Mouse (Mus musculus) lung, embryonic 14.5 days (tissue): ENCODE results near the gene Tmem117. TPM values are rescaled to one million over a fixed set of nuclear protein-coding genes. Genes with fewer than 3 reads are reported as not detected.

Source experiments
- ATAC-seq: fragments of 200-750 bp; cut with Nextera tagmentation; 2 replicates; pipeline ENCODE4 v1.8.0; 2017; ENCODE audit warnings: mild to moderate bottlenecking, moderate TSS enrichment, moderate library complexity; ENCODE audit not compliant: insufficient read depth
- DNase-seq: peaks from one replicate; pipeline ENCODE4 v3.0.0-alpha.2; 2015
- H3K27ac ChIP-seq: fragments of 300-500 bp; sonication (generic); 2 replicates; pipeline ENCODE4 v1.5.1; 2014; ENCODE audit warnings: low read depth, mild to moderate bottlenecking, moderate library complexity
- H3K27me3 ChIP-seq: fragments of 300-500 bp; sonication (generic); 2 replicates; pipeline ENCODE4 v1.6.1; 2014; ENCODE audit warnings: low read length, control low read depth; ENCODE audit not compliant: insufficient read depth
- H3K36me3 ChIP-seq: fragments of 300-500 bp; sonication (generic); 2 replicates; pipeline ENCODE4 v1.6.1; 2014; ENCODE audit warnings: control low read depth; ENCODE audit not compliant: insufficient read depth
- H3K4me1 ChIP-seq: fragments of 300-500 bp; sonication (generic); 2 replicates; pipeline ENCODE4 v1.6.1; 2014; ENCODE audit warnings: antibody characterized with exemption, control low read depth; ENCODE audit not compliant: insufficient read depth
- H3K4me2 ChIP-seq: fragments of 300-500 bp; sonication (generic); 2 replicates; pipeline ENCODE4 v1.6.1; 2014; ENCODE audit warnings: mild to moderate bottlenecking
- H3K4me3 ChIP-seq: fragments of 300-500 bp; sonication (generic); 2 replicates; pipeline ENCODE4 v1.5.1; 2014; ENCODE audit warnings: low read depth, low read length
- H3K9ac ChIP-seq: fragments of 300-500 bp; sonication (generic); 2 replicates; pipeline ENCODE4 v1.6.1; 2014
- H3K9me3 ChIP-seq: fragments of 300-500 bp; sonication (generic); 2 replicates; pipeline ENCODE4 v1.6.1; 2016; ENCODE audit warnings: low read depth, low read length, control low read depth
- CTCF ChIP-seq: IDR thresholded peaks from 2 replicates; pipeline ENCODE4 v1.5.1; 2016; ENCODE audit warnings: antibody characterized with exemption, low read depth
- WGBS: fragments of 180-500 bp; shearing (Covaris S2); extraction: QIAGEN DNeasy Blood & Tissue Kit; methylation state at CpG from one replicate; pipeline ENCODE4 v1.1.7; 2014; 5-methylcytosine and 5-hydroxymethylcytosine counted together
- polyA plus RNA-seq: library from polyadenylated mRNA; unstranded; fragments of >200 nt; fragmentation: Nextera tagmentation; extraction: Ambion mirVana; gene quantifications from 2 replicates; pipeline ENCODE4 v1.2.1, GENCODE M21; 2014

Gene Tmem117
- polyA plus RNA-seq, 1 experiment from 2014 or later = 2.8 TPM

DNA sequence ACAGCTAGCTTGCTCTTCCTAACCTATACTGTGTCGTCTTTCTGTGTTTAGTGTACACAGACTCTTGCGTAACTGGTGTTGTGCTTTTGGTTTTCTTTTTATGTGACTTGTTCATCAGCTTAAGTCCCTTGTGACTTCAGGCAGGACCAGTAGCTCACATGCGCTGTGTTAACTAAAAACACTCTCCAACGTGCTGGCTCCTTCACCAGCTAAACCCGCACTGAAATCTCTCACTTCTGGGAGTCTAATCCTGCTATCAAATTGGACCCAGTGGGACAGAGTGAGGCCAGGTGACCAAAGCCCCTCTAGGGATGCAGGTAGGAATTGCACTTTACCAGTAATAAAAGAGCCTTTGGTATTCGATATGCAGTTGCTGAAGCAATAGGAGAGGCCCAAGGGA is 28.9 kb downstream of the Tmem117 start:
- Histone ChIP-seq H3K9ac (no peak overlapping the region), H3K27me3 (no peaks in the 10 kb centered on the region), H3K9me3 (no peaks in the 10 kb centered on the region), H3K4me3 (no peak overlapping the region), H3K36me3 (no peaks in the 10 kb centered on the region), H3K27ac (no peak overlapping the region), H3K4me2 (no peak overlapping the region), H3K4me1 (no peaks in the 10 kb centered on the region)
- DNase-seq (no peak), ATAC-seq (no peak)
- WGBS = 62% methylated on average over 6 of the region's 6 CpGs
- no peak for TF ChIP-seq CTCF

DNA sequence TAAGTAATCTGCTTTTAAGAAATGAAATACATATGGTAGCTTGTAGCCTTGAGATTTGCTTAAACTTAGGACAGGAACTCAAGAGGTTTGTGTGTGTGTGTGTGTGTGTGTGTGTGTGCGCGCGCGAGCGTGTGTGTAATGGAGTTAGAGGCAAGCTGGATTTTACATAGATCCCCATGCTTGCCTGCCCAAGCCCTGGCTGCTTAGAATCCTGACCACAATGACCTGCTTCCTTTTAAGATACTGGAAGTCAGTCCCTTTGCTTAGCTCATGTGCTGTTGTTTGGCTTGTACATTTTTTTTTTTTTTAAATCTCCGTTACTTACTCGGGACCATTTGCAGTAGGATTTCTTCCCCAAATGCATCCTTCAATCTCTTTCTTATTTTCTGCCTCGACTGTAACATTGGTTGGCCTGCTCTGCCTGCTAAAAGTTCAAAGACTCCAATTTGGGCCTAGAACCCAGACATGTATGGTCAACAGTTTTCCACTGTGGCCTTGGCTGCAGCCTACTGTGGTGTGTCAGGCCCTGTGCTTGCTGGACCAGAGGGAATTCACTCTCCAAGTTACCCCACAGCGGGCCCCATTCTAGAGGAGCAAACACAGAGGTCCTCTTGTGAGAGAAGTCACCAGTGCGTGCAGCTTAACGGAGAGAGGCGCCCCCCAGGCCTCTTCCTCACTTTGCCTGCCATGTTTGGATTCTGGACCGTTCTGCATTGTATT is 29.5 kb downstream of the Tmem117 start:
- H3K4me1 ChIP-seq = no peaks in the 10 kb centered on the region
- TF ChIP-seq CTCF = no peak
- no peaks in the 10 kb centered on the region for H3K27me3 ChIP-seq
- no peaks in the 10 kb centered on the region for H3K9me3 ChIP-seq
- no peak for DNase-seq
- no peak overlapping the region for H3K4me3 ChIP-seq
- ATAC-seq = no peak
- no peak overlapping the region for H3K9ac ChIP-seq
- no peaks in the 10 kb centered on the region for H3K36me3 ChIP-seq
- WGBS = 71% methylated on average over 13 of the region's 13 CpGs
- H3K4me2 ChIP-seq = no peak overlapping the region
- no peak overlapping the region for H3K27ac ChIP-seq

DNA sequence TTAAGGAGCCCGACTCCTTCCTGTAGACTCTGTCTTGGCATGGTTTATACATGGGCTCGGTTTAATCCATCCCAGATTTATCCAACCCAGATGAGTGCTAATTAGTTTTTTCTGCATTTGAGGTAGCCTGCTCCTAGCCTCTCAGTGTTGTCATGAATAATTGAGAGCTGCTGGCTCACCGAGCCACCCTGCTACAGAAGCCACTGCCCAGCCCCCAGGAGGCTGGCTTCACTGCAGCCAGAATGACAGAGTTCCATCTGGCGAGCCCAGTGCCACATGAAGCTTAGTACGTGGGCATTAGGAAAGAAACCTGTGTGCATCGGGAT is 30.0 kb downstream of the Tmem117 start:
- 48% methylated on average over 6 of the region's 6 CpGs for WGBS
- TF ChIP-seq CTCF = no peak
- H3K4me2 ChIP-seq = no peak overlapping the region
- H3K27ac ChIP-seq = no peak overlapping the region
- no peak overlapping the region for H3K4me3 ChIP-seq
- no peak overlapping the region for H3K9ac ChIP-seq
- H3K9me3 ChIP-seq = no peaks in the 10 kb centered on the region
- H3K36me3 ChIP-seq = no peaks in the 10 kb centered on the region
- H3K27me3 ChIP-seq = no peaks in the 10 kb centered on the region
- H3K4me1 ChIP-seq = no peaks in the 10 kb centered on the region
- DNase-seq (no peak), ATAC-seq (no peak)

DNA sequence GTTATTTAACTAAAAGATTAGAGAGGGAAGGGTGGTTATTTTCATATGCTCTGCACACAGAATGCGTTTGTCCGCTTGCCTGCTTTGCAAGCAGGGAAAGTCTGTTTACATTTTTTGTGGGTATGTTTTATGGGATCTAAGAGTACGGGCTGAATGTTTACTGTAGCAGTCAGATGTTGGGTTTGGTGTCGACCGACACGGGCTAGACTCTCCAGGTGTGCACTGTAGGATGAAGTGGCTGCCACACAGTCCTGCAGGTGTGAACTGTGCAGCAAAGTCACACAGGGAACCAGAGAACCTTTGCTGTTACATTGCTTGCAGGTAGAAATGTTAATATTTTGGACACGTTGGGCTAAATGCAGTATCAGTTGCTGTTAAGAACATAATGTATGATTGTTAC is 31.9 kb downstream of the Tmem117 start:
- Histone ChIP-seq H3K9me3 (no peaks in the 10 kb centered on the region), H3K36me3 (no peaks in the 10 kb centered on the region), H3K4me3 (no peak overlapping the region), H3K9ac (no peak overlapping the region), H3K27me3 (no peaks in the 10 kb centered on the region), H3K4me2 (peak overlapping the region; percentile 12; the same call in 1 of the 2 replicates), H3K27ac (no peak overlapping the region), H3K4me1 (no peaks in the 10 kb centered on the region)
- WGBS = 14% methylated on average over 7 of the region's 7 CpGs
- ATAC-seq (peak; percentile 76), DNase-seq (no peak)
- TF ChIP-seq CTCF = no peak

DNA sequence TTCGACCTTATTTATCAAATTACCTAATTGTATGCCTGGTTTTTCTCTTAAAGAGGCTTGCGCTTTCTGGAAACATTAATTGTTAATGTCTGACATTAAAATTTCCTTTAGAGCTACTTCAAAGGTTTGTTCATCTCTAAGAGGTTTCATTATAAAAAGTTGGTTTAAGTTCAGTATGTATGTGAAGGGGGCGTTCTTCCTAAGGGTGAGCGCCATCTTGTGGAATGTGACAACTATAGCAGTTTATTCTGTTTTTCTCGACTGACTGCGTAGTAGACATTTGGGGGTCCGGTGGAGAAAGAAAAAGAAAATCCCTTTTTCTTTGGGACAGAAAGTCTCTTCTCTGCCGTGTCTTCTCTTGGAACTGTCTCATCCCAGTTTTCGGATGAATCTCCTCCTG is 32.4 kb downstream of the Tmem117 start:
- Histone ChIP-seq H3K4me1 (no peaks in the 10 kb centered on the region), H3K9ac (no peak overlapping the region), H3K4me2 (peak overlapping the region; percentile 33; the same call in 1 of the 2 replicates), H3K27me3 (no peaks in the 10 kb centered on the region), H3K9me3 (no peaks in the 10 kb centered on the region), H3K36me3 (no peaks in the 10 kb centered on the region), H3K27ac (no peak overlapping the region), H3K4me3 (no peak overlapping the region)
- 17% methylated on average over 9 of the region's 9 CpGs for WGBS
- ATAC-seq = peak; percentile 60; the same call in 1 of the 2 replicates
- TF ChIP-seq CTCF = peak; percentile 75
- peak; percentile 85 for DNase-seq

DNA sequence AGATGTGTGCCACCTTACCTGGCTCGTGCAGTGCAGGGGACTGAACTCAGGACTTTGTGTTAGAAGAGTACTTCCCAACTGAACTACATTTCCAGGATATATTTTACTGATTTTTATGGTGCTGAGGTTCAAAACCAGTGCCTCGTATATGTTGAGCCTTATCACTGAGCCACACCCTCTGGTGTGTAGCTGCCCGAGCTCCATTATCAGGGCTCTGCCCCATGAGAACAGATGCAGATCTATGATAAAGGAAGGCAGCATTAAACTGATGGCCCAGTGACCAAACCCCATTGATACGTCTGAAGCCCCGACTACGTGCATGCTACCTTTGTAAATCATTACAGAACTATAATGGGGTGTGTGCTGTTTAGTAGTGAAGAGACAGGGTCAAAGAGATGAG is 35.6 kb downstream of the Tmem117 start:
- Histone ChIP-seq H3K36me3 (no peaks in the 10 kb centered on the region), H3K27ac (no peak overlapping the region), H3K9me3 (no peaks in the 10 kb centered on the region), H3K4me2 (no peak overlapping the region), H3K4me1 (no peaks in the 10 kb centered on the region), H3K9ac (no peak overlapping the region), H3K27me3 (no peaks in the 10 kb centered on the region), H3K4me3 (no peak overlapping the region)
- no peak for TF ChIP-seq CTCF
- ATAC-seq (no peak), DNase-seq (no peak)
- 79% methylated on average over 6 of the region's 6 CpGs for WGBS

DNA sequence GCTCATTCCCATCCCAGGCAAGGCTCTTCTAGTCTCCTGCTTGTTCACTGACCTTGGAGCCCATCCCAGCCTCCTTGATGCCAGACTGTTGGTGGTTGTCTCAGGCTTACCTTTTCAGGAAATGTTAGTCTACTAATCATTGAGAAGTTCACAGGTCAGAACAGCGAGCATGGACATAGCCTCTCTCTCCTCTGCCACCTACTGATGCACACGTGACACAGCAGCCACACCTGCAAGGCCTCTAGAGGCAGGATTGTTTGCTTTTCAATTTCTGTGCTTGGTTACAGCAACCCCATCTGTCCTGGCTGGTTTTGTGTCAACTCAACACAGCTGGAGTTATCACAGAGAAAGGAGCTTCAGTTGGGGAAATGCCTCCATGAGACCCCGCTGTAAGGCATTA is 52.1 kb downstream of the Tmem117 start:
- no peak for DNase-seq

More for the DNA sequence above, 52.1 kb downstream of the Tmem117 start:
- no peak overlapping the region for H3K27ac ChIP-seq
- H3K9ac ChIP-seq = no peak overlapping the region
- no peaks in the 10 kb centered on the region for H3K27me3 ChIP-seq
- TF ChIP-seq CTCF = peak; percentile 26; the same call in 1 of the 2 replicates
- no peaks in the 10 kb centered on the region for H3K9me3 ChIP-seq
- no peak overlapping the region for H3K4me2 ChIP-seq
- no peak overlapping the region for H3K4me3 ChIP-seq
- no peaks in the 10 kb centered on the region for H3K36me3 ChIP-seq
- ATAC-seq = no peak
- WGBS = 46% methylated on average over 3 of the region's 3 CpGs
- no peaks in the 10 kb centered on the region for H3K4me1 ChIP-seq
